Mouse (Mus musculus) heart, adult 2 months (tissue): ENCODE measurements around the gene A730015C16Rik. TPM values are rescaled to one million over a fixed set of nuclear protein-coding genes. Genes with fewer than 3 reads are reported as not detected.

ENCODE experiments used
- DNase-seq, 2 experiments: peaks; one replicate each; pipeline ENCODE4 v3.0.0; 2021
- H3K27ac ChIP-seq: fragments of 200-600 bp; 2 replicates; pipeline ENCODE4 v1.8.1; 2022
- H3K27me3 ChIP-seq: fragments of 200-500 bp; 2 replicates; pipeline ENCODE4 v1.6.1; 2012; ENCODE audit warnings: mild to moderate bottlenecking, low read length, inconsistent platforms, mixed read lengths; ENCODE audit not compliant: control insufficient read depth, insufficient read depth
- H3K36me3 ChIP-seq: fragments of 200-500 bp; 2 replicates; pipeline ENCODE4 v1.6.1; 2012; ENCODE audit warnings: low read length, inconsistent platforms; ENCODE audit not compliant: control insufficient read depth, insufficient read depth
- H3K4me1 ChIP-seq: fragments of 200-500 bp; 2 replicates; pipeline ENCODE4 v1.6.1; 2011; ENCODE audit warnings: low read length; ENCODE audit not compliant: control insufficient read depth, insufficient read depth
- H3K4me3 ChIP-seq: fragments of 200-600 bp; 2 replicates; pipeline ENCODE4 v1.8.1; 2022
- H3K79me2 ChIP-seq: fragments of 200-500 bp; replicated peaks from 2 replicates; pipeline ENCODE4 v1.6.1; 2012; ENCODE audit warnings: mild to moderate bottlenecking, inconsistent platforms, low read length, moderate library complexity, mixed read lengths; ENCODE audit not compliant: control insufficient read depth, insufficient read depth
- H3K9ac ChIP-seq: fragments of 200-500 bp; 2 replicates; pipeline ENCODE4 v1.6.1; 2012; ENCODE audit warnings: low read depth, mild to moderate bottlenecking, control low read depth, inconsistent platforms, low read length, mixed read lengths
- CTCF ChIP-seq: fragments of 200-600 bp; IDR thresholded peaks from 2 replicates; pipeline ENCODE4 v1.8.1; 2022; ENCODE audit warnings: antibody characterized with exemption, mild to moderate bottlenecking, moderate library complexity
- EP300 ChIP-seq: fragments of 200-500 bp; IDR thresholded peaks from 2 replicates; pipeline ENCODE4 v1.6.1; 2011; ENCODE audit warnings: low read depth, low read length, control low read depth; ENCODE audit not compliant: insufficient read depth
- POLR2A ChIP-seq: fragments of 200-500 bp; IDR thresholded peaks from 2 replicates; pipeline ENCODE4 v1.6.1; 2011; ENCODE audit warnings: mild to moderate bottlenecking, low read depth, low read length, control low read depth; ENCODE audit not compliant: insufficient read depth
- WGBS: fragments of 180-500 bp; shearing (Covaris S2); methylation state at CpG from one replicate; pipeline ENCODE4 v1.1.7; 2018; 5-methylcytosine and 5-hydroxymethylcytosine counted together
- intact Hi-C: fragments of 180-260 bp; cut with DNase I; formaldehyde crosslinking; loops from one replicate; pipeline ENCODE4 v1.15.1; 2025
- polyA plus RNA-seq: library from polyadenylated mRNA; depleted of rRNA; stranded (reverse); fragments of >200 nt; gene quantifications from 2 replicates; pipeline ENCODE4 v1.2.3, GENCODE M21; 2012
- total RNA-seq, 2 experiments: library from RNA; stranded (reverse); gene quantifications; 2 replicates each; pipeline ENCODE4 v1.2.3; 2021

The A730015C16Rik gene
- total and polyA plus RNA-seq, 3 experiments = not detected

DNA sequence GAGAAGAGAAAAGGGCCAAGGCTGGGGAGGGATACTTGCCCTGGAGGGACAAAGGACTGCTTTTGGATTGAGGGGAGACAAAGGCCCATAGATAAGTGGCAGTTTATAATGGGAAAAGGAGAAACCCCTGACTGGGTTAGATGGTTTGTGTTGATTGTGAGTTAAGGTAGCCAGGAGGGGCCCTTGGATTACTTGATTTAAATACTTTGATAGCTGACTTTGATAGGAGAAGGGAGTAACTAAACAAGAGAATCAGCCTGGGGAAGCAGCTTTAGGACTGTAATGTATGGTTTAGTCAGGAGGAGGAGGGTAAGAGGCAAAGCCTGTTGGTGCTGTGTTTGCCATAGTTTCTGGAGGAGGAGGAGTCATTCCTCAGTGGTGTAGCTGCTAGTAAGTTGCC is 5.1 kb downstream of the A730015C16Rik start:
- peaks cover 6% of the 10 kb centered on the region for H3K36me3 ChIP-seq
- no peak overlapping the region for H3K27ac ChIP-seq
- H3K9ac ChIP-seq = no peak overlapping the region
- no peak for TF ChIP-seq POLR2A
- no peak for TF ChIP-seq CTCF
- TF ChIP-seq EP300 = no peak
- DNase-seq = no peak
- H3K27me3 ChIP-seq = no peaks in the 10 kb centered on the region
- intact Hi-C loops = no loop called here
- H3K79me2 ChIP-seq = peaks cover 3% of the 10 kb centered on the region; the same call in 1 of the 2 replicates
- 0 out of 2 replicates have a peak, but pooled peaks cover 2% of the 10 kb centered on the region for H3K4me1 ChIP-seq
- no peak overlapping the region for H3K4me3 ChIP-seq

DNA sequence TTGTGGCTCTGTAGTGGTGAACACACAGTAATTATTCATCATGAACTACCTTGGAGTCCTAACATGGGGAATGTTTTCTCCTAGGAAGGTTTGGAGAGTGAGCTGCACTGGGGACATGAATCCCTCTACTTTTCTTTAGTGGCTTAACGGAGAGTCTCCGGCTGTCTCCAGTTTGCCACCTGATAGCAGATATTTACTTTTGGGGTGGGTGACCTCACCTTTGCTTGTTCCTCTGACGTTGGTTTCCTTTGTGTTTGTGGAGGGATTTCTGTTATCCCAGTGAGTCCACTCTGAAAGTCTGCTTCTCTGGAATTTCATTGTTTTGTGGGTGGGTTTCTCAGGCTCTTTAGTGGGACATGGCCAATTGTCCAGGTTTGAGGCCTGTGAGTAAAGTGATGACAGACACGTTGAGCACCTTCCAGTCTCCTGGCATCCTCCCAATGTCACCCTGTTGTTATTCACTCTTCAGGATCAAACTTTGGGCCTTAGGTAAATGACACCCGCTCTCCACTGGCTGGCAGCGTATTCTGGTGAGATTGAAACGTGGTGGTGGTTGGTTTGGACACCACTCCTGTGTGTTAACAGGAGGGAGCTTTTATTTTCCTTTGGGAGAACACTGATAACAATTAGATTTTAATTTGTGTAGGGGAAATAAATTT is 6.4 kb downstream of the A730015C16Rik start:
- H3K27ac ChIP-seq = no peak overlapping the region
- intact Hi-C loops = no loop called here
- 57% methylated on average over 7 of the region's 7 CpGs for WGBS
- no peak overlapping the region for H3K9ac ChIP-seq
- no peak for TF ChIP-seq POLR2A
- TF ChIP-seq EP300 = no peak
- H3K27me3 ChIP-seq = no peaks in the 10 kb centered on the region
- H3K4me3 ChIP-seq = no peak overlapping the region
- peaks cover 11% of the 10 kb centered on the region for H3K36me3 ChIP-seq
- peaks cover 3% of the 10 kb centered on the region; the same call in 1 of the 2 replicates for H3K79me2 ChIP-seq
- DNase-seq = no peak
- H3K4me1 ChIP-seq = peaks cover 1% of the 10 kb centered on the region; the same call in 1 of the 2 replicates

DNA sequence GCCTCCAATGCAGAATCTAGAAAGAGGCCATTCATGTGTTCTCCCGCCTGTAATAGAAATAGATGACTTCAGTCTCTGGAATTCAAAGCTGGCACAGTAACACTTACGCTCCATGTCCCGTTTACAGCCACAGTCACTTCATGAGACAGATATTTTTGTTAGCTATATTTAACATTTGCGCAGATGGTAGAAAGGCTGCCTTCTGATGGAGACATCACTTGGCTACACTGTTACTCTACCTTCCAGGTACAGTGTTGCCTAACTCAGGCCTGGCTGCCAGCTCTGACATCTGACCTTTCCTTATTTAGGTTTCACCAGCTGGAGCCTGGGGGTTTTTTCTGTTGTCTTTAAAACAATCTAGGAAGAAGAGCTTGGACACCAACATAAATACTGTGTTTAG is 10.4 kb downstream of the A730015C16Rik start:
- intact Hi-C loops = no loop called here
- no peaks in the 10 kb centered on the region for H3K27me3 ChIP-seq
- H3K36me3 ChIP-seq = peaks cover 10% of the 10 kb centered on the region
- peak overlapping the region; percentile 78 for H3K27ac ChIP-seq
- no peak overlapping the region for H3K4me3 ChIP-seq
- peaks cover 1% of the 10 kb centered on the region; the same call in 1 of the 2 replicates for H3K79me2 ChIP-seq
- peak in 1 of 2 experiments; percentile 46 for DNase-seq
- WGBS = 37% methylated on average over 4 of the region's 4 CpGs
- TF ChIP-seq CTCF = no peak
- no peak for TF ChIP-seq EP300
- H3K9ac ChIP-seq = no peak overlapping the region
- peaks cover 5% of the 10 kb centered on the region for H3K4me1 ChIP-seq

DNA sequence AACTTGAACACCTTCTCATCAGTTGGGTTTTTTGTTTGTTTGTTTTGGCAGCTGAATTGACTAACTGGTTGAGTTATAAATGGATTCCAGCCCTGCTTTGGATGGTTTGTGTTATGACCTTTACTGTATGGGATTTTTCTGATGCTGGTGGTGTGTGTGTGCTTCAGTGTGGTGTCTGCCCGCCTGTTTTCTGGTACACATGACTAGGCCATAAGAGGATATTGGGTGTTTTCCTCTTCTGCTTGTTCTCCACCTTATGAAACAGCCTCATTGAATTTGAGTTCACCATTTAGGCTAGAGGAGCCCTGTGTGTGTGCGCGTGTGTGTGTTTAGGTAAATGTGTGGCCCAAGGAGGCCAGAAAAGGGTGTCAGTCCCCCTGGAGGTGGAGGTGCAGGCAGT is 12.9 kb downstream of the A730015C16Rik start:
- Histone ChIP-seq H3K36me3 (peaks cover 22% of the 10 kb centered on the region), H3K79me2 (peaks cover 1% of the 10 kb centered on the region; the same call in 1 of the 2 replicates), H3K4me3 (peak overlapping the region; percentile 86), H3K9ac (no peak overlapping the region), H3K4me1 (peaks cover 6% of the 10 kb centered on the region), H3K27ac (peak overlapping the region; percentile 96), H3K27me3 (no peaks in the 10 kb centered on the region)
- DNase-seq = no peak
- 47% methylated on average over 3 of the region's 3 CpGs for WGBS
- TF ChIP-seq POLR2A (no peak), CTCF (no peak), EP300 (no peak)
- intact Hi-C loops = loop anchor here (1.0 kb wide), 1 partner anchor 12 kb away; the partner anchor contains the start of gene Kti12

DNA sequence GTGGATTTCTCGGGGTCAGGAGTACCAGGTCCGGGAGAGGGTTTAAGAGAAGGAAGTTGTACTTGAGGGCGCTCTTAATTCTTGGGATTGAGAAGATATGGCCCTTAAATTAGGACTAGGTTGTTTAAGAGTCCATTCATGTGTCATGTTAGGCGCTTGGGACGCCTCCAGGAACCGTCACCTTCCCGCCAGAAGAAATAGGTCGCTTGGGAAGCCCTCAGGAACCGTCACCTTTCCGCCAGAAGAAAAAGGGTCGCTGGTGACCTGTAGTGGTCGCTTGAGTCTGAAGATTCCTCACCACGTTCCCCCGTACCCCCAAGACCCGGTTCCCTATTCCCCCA is 13.5 kb downstream of the A730015C16Rik start:
- peak in 1 of 2 experiments; percentile 26 for DNase-seq
- TF ChIP-seq CTCF (no peak), POLR2A (no peak)
- Histone ChIP-seq H3K4me3 (peak overlapping the region; percentile 86), H3K4me1 (peaks cover 6% of the 10 kb centered on the region), H3K27ac (peak overlapping the region; percentile 96), H3K36me3 (peaks cover 24% of the 10 kb centered on the region), H3K9ac (peak overlapping the region; percentile 80), H3K27me3 (no peaks in the 10 kb centered on the region), H3K79me2 (no peaks in the 10 kb centered on the region; the same call in 1 of the 2 replicates)
- intact Hi-C loops = loop anchor here (1.0 to 5.0 kb wide), 2 partner anchors 12 to 218 kb away; partner anchors contain the start of genes Cc2d1b and Kti12
- under 1% methylated on average over 15 of the region's 15 CpGs for WGBS

DNA sequence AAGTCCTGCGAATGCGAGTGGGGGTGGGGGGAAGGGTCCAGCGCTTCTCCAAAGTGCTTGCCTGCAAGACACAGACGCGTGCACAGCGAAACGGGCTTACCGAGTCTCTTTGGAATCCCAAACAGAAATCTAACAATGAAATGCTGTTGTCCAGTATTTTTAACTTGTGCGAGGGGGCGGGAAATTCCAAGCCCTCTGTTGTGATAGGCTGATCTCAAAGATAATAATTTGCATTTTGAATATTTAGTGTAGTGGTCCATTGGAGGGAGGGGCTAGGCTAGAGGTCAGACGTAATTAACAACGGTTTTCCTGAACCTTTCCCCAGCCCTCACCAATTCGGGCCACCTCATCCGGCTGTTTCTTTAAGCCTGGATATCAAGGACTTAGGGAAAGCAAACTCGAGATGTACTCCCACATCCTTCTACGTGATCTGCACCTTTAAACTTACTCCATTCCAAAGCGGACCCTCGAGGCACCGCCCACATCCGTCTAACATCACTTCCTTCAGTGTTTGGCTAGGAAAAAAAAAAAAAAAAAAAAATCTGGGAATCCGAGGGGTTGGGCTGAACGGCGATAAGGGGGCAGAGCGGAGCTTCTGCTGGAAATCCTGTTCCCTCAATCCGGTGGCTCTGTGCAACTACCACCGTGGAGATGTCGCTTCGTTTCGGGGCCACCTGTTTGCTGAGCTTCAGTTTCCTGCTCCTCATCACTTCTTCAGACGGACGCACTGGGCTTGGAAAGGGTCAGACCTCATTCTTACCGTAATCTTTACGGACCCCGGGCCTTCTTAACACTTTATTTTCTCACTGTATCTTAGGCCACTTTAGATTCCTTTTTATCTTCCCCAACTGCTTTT is 14.1 kb downstream of the A730015C16Rik start, which contains the start of gene Txndc12:
Gene Txndc12 (plus strand): TSS at position 487 of the 856 bp plus-strand sequence.
- Histone ChIP-seq H3K9ac (peak within 1 kb of the TSS; percentile 98), H3K79me2 (no peaks in the 10 kb centered on the region; the same call in 1 of the 2 replicates), H3K27ac (peak within 1 kb of the TSS; percentile 96), H3K36me3 (peaks cover 26% of the 10 kb centered on the region), H3K27me3 (no peaks in the 10 kb centered on the region), H3K4me1 (peaks cover 6% of the 10 kb centered on the region), H3K4me3 (peak within 1 kb of the TSS; percentile 86)
- intact Hi-C loops = loop anchor here (5.0 kb wide), 1 partner anchor 217 kb away; the partner anchor contains the start of gene Cc2d1b
- TF ChIP-seq EP300 = 0 out of 2 replicates have a peak, but pooled peaks have one; percentile 27
- peak; percentile 78 for TF ChIP-seq POLR2A
- 0 out of 2 replicates have a peak, but pooled peaks have one; percentile 18 for TF ChIP-seq CTCF
- WGBS = under 1% methylated on average over 34 of the region's 34 CpGs
- peak; percentile 87 to 91 for DNase-seq
